Mouse (Mus musculus) megakaryocyte, embryonic 14.5 days (primary cell): ENCODE data around the gene Chn1. TPM values are rescaled to one million over a fixed set of nuclear protein-coding genes. Genes with fewer than 3 reads are reported as not detected.

Experiments
- H3K27me3 ChIP-seq: replicated peaks from 2 replicates; pipeline ENCODE3; 2012; ENCODE audit warnings: inconsistent platforms
- H3K36me3 ChIP-seq: replicated peaks from 2 replicates; pipeline ENCODE3; 2012; ENCODE audit warnings: low read length, inconsistent platforms, mixed read lengths
- H3K4me1 ChIP-seq: 2 replicates; pipeline ENCODE4 v1.6.1; 2012; ENCODE audit warnings: inconsistent platforms
- H3K4me3 ChIP-seq: replicated peaks from 2 replicates; pipeline ENCODE3; 2012; ENCODE audit warnings: moderate library complexity, mild to moderate bottlenecking, inconsistent platforms
- H3K9me3 ChIP-seq: 2 replicates; pipeline ENCODE4 v1.6.1; 2012; ENCODE audit warnings: inconsistent platforms
- FLI1 ChIP-seq: IDR thresholded peaks from 2 replicates; pipeline ENCODE4 v1.6.1; 2012; ENCODE audit warnings: low read length, inconsistent platforms, mixed read lengths
- GATA1 ChIP-seq: IDR thresholded peaks from 3 replicates; pipeline ENCODE4 v1.6.1; 2012; ENCODE audit warnings: mixed read lengths, low read length, inconsistent platforms, borderline replicate concordance
- polyA plus RNA-seq: library from polyadenylated mRNA; stranded (reverse); fragments of >175 nt; gene quantifications from 2 replicates; pipeline ENCODE4 v1.2.3, GENCODE M21; 2012; ENCODE audit warnings: low replicate concordance; ENCODE audit not compliant: insufficient read depth

Gene Chn1
- polyA plus RNA-seq, 1 experiment = 1.1 TPM

GRCm38 (mm10) chr2:73600650-73601049 lies 174.5 kb downstream of the Chn1 start:
- H3K4me1 ChIP-seq = peaks cover 63% of the 10 kb centered on the region
- H3K27me3 ChIP-seq = peaks cover 7% of the 10 kb centered on the region
- H3K36me3 ChIP-seq = no peaks in the 10 kb centered on the region
- H3K4me3 ChIP-seq = no peak overlapping the region
- peaks cover 5% of the 10 kb centered on the region; the same call in 1 of the 2 replicates for H3K9me3 ChIP-seq
- TF ChIP-seq FLI1 (no peak), GATA1 (no peak)

- peaks cover 62% of the 10 kb centered on the region for H3K4me1 ChIP-seq
- H3K4me3 ChIP-seq = no peak overlapping the region
- H3K36me3 ChIP-seq = no peaks in the 10 kb centered on the region
- TF ChIP-seq GATA1 (no peak), FLI1 (no peak)
- peaks cover 10% of the 10 kb centered on the region for H3K27me3 ChIP-seq
- H3K9me3 ChIP-seq = peaks cover 5% of the 10 kb centered on the region; the same call in 1 of the 2 replicates
These were observed 177.4 kb downstream of the Chn1 start for GRCm38 (mm10) chr2:73597772-73598171.

DNA sequence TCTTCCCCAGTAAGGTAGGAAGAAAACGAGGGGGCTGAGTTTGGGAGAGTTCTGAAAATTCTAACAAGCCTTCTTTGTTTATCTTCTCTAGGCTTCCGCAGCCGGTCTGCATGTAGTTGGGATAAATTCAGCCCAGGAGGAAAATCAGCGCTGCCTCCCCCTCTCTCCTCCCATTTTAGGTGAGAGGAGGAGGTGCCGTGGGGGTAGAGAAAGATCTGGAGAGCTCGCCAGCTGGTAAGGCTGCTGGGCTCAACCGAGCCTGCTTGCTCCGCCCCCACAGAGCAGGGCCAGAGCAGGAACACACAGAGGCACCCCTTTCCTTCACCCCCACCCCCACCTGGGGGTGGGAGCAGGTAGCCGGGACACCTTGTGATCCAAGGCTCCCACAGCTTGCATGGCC lies 178.4 kb downstream of the Chn1 start:
- peaks cover 8% of the 10 kb centered on the region for H3K27me3 ChIP-seq
- no peak for TF ChIP-seq FLI1
- no peak for TF ChIP-seq GATA1
- H3K4me3 ChIP-seq = no peak overlapping the region
- peaks cover 5% of the 10 kb centered on the region; the same call in 1 of the 2 replicates for H3K9me3 ChIP-seq
- peaks cover 72% of the 10 kb centered on the region for H3K4me1 ChIP-seq
- no peaks in the 10 kb centered on the region for H3K36me3 ChIP-seq

DNA sequence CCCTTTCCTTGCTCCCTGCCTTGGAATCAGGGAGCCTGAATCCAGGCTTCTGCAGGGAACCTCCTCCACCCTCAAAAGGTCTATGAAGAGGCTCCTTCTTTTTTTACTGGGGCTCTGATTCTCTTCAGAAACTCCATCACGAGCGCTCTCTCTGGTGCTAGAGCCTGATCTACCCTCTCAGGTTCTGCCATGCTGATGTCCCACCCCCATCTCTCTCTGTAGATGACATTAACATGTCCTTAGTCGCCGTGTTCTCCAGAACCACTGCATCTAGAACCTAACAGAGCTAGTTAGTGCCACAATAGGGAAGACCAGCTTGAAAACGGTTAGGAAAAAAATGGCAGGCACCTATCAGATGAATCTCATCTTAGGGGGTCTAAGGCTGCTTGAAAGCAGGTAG lies 178.8 kb downstream of the Chn1 start:
- Histone ChIP-seq H3K27me3 (peaks cover 8% of the 10 kb centered on the region), H3K36me3 (no peaks in the 10 kb centered on the region), H3K4me3 (no peak overlapping the region), H3K4me1 (peaks cover 76% of the 10 kb centered on the region), H3K9me3 (peaks cover 5% of the 10 kb centered on the region; the same call in 1 of the 2 replicates)
- TF ChIP-seq GATA1 (no peak), FLI1 (no peak)

DNA sequence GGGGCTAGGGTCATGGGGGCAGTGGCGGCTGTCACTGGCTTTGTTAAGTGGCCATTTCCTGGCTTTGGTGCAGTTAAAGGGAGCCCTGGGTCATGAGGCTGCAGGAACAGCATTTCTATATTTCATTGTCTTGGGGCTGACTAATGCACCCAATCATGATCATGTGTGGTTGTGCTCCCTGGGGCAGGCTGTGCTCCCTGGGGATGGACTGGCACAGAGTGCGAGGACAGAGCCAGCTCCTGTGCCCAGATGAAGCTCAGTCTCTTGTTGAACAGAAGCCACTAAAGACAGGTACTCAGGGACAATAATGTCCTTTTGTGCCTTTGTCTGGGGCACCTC lies 182.1 kb downstream of the Chn1 start:
- Histone ChIP-seq H3K4me3 (peak overlapping the region; percentile 88), H3K36me3 (no peaks in the 10 kb centered on the region), H3K27me3 (peaks cover 23% of the 10 kb centered on the region), H3K9me3 (0 out of 2 replicates have a peak, but pooled peaks cover under 1% of the 10 kb centered on the region), H3K4me1 (peaks cover 84% of the 10 kb centered on the region)
- TF ChIP-seq FLI1 = no peak
- TF ChIP-seq GATA1 = no peak

DNA sequence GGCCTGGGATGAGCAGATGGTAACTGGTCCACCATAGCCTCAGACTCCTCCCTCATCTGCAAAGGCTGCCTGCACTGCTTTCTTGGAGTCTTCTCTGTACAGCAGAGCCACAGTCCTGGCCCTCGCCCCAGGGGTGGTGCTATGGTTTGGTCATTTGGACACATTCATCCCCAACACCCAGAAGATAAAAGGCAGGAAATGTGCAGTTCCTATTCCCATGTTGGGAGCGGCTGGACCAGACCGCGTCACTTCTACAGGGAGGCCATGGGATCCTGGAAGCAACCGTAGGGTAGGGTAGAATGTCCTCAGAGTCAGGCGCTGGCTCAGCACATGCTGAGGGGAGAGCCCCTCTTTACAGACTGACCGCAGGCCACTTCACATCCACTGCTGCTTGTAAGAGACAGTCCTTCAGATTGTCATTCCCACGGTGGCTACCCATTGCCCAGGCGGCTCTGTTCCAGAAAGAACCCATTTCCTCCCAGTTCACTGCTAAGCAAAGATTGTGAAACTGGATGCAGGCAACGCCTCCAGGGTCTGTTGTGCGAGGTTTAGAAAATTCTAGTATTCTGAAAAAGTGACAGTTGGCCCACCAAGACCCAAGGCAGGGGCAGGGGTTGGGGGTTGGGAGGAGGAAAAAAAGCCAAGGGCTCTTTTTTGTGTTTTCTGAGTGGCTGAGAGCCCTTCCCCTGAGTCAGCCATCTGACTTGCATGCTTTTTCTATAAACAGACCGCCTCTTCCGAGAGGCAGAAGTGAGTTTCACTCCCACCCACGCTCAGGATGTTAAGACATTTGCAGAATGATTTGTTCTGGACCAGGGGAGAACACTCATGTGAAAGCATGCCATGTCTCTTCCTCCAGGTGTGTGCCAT lies 182.7 kb downstream of the Chn1 start:
- H3K9me3 ChIP-seq = no peaks in the 10 kb centered on the region
- no peak for TF ChIP-seq FLI1
- TF ChIP-seq GATA1 = no peak

GRCm38 (mm10) chr2:73591246-73591645 lies 183.9 kb downstream of the Chn1 start:
- no peaks in the 10 kb centered on the region for H3K9me3 ChIP-seq
- no peak overlapping the region for H3K4me3 ChIP-seq
- no peak for TF ChIP-seq FLI1
- no peak for TF ChIP-seq GATA1
- peaks cover 74% of the 10 kb centered on the region for H3K4me1 ChIP-seq
- no peaks in the 10 kb centered on the region for H3K36me3 ChIP-seq
- H3K27me3 ChIP-seq = peaks cover 28% of the 10 kb centered on the region

More for the DNA sequence above, 182.7 kb downstream of the Chn1 start:
- Histone ChIP-seq H3K27me3 (peaks cover 25% of the 10 kb centered on the region), H3K36me3 (no peaks in the 10 kb centered on the region), H3K4me3 (peak overlapping the region; percentile 88), H3K4me1 (peaks cover 78% of the 10 kb centered on the region)

- TF ChIP-seq FLI1 = no peak
- H3K27me3 ChIP-seq = peaks cover 29% of the 10 kb centered on the region
- H3K36me3 ChIP-seq = no peaks in the 10 kb centered on the region
- H3K9me3 ChIP-seq = no peaks in the 10 kb centered on the region
- peak overlapping the region; percentile 16 for H3K4me3 ChIP-seq
- peaks cover 74% of the 10 kb centered on the region for H3K4me1 ChIP-seq
These were observed 185.0 kb downstream of the Chn1 start for GRCm38 (mm10) chr2:73590106-73590505.

- Histone ChIP-seq H3K4me1 (peaks cover 71% of the 10 kb centered on the region), H3K27me3 (peaks cover 26% of the 10 kb centered on the region), H3K36me3 (no peaks in the 10 kb centered on the region), H3K4me3 (no peak overlapping the region), H3K9me3 (no peaks in the 10 kb centered on the region)
- TF ChIP-seq FLI1 = no peak
These were observed 186.2 kb downstream of the Chn1 start for GRCm38 (mm10) chr2:73588951-73589350.

GRCm38 (mm10) chr2:73587109-73587506 lies 188.0 kb downstream of the Chn1 start:
- Histone ChIP-seq H3K36me3 (no peaks in the 10 kb centered on the region), H3K27me3 (peaks cover 31% of the 10 kb centered on the region), H3K4me3 (no peak overlapping the region), H3K9me3 (no peaks in the 10 kb centered on the region), H3K4me1 (peaks cover 61% of the 10 kb centered on the region)
- no peak for TF ChIP-seq FLI1
- TF ChIP-seq GATA1 = no peak
